Mouse (Mus musculus) testis, adult 2 months (tissue): ENCODE data around the gene Ank3. TPM values are rescaled to one million over a fixed set of nuclear protein-coding genes. Genes with fewer than 3 reads are reported as not detected.

ENCODE experiments used
- H3K27ac ChIP-seq: fragments of 200-500 bp; 2 replicates; pipeline ENCODE4 v1.5.1; 2012; ENCODE audit warnings: low read depth, low read length; ENCODE audit not compliant: control insufficient read depth, insufficient read depth
- H3K27me3 ChIP-seq: fragments of 200-500 bp; 2 replicates; pipeline ENCODE4 v1.6.1; 2012; ENCODE audit warnings: mild to moderate bottlenecking, low read length, moderate library complexity; ENCODE audit not compliant: control insufficient read depth, insufficient read depth
- H3K36me3 ChIP-seq: fragments of 200-500 bp; 2 replicates; pipeline ENCODE4 v1.6.1; 2012; ENCODE audit warnings: mild to moderate bottlenecking, low read length; ENCODE audit not compliant: control insufficient read depth, insufficient read depth
- H3K4me1 ChIP-seq: fragments of 200-500 bp; 2 replicates; pipeline ENCODE4 v1.6.1; 2012; ENCODE audit warnings: low read length; ENCODE audit not compliant: control insufficient read depth, insufficient read depth
- H3K4me3 ChIP-seq: fragments of 200-500 bp; 2 replicates; pipeline ENCODE4 v1.5.1; 2012; ENCODE audit warnings: low read depth, mild to moderate bottlenecking, low read length, moderate library complexity, mixed read lengths; ENCODE audit not compliant: control insufficient read depth
- CTCF ChIP-seq: fragments of 200-500 bp; IDR thresholded peaks from 2 replicates; pipeline ENCODE4 v1.5.1; 2012; ENCODE audit warnings: low read depth, mild to moderate bottlenecking, inconsistent platforms, low read length, moderate library complexity; ENCODE audit not compliant: control insufficient read depth, insufficient read depth, insufficient replicate concordance
- POLR2A ChIP-seq: fragments of 200-500 bp; IDR thresholded peaks from 2 replicates; pipeline ENCODE4 v1.6.1; 2012; ENCODE audit warnings: low read depth, mild to moderate bottlenecking, inconsistent platforms, low read length, moderate library complexity; ENCODE audit not compliant: control insufficient read depth
- polyA plus RNA-seq: library from polyadenylated mRNA; depleted of rRNA; stranded (reverse); fragments of >200 nt; gene quantifications from 2 replicates; pipeline ENCODE4 v1.2.3, GENCODE M21; 2012

Ank3 gene
- polyA plus RNA-seq, 1 experiment = 3.4 TPM

- TF ChIP-seq POLR2A = no peak
- TF ChIP-seq CTCF = no peak
- Histone ChIP-seq H3K4me3 (no peak overlapping the region), H3K27ac (no peak overlapping the region), H3K36me3 (no peaks in the 10 kb centered on the region), H3K4me1 (no peaks in the 10 kb centered on the region), H3K27me3 (no peaks in the 10 kb centered on the region)
Observed at GRCm38 (mm10) chr10:69858897-69859605, 460.5 kb downstream of the Ank3 start.

DNA sequence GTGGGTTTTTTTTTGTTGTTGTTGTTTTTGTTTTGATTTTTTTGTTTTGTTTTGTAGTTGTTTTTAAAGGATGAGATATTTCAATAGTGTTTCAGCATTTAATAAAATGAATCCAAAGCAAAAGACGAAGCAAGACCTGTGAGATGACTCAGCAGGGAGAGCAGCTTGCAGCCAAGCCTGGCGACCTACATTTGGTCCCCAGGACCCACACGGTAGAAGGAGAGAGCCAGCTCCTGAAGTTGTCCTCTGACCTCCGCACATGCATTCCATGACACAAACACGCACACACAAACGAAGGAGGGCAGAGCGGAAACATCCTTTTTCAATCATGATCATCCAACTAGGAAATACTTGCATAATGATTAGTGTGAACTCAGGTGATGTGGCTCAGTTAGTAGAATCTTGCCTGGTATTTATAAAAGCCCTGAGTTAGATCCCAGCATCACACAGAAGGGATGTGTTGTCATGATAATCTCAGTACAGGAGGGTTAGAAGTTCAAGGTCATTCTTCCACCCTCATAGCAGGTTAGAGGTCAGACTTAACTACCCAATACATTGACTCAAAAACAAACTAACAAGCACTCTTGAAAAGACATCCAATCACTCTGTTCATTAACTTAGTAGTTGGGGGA, 461.4 kb downstream of the Ank3 start:
- Histone ChIP-seq H3K27me3 (no peaks in the 10 kb centered on the region), H3K36me3 (no peaks in the 10 kb centered on the region), H3K27ac (no peak overlapping the region), H3K4me1 (no peaks in the 10 kb centered on the region), H3K4me3 (no peak overlapping the region)
- TF ChIP-seq CTCF (no peak), POLR2A (no peak)

DNA sequence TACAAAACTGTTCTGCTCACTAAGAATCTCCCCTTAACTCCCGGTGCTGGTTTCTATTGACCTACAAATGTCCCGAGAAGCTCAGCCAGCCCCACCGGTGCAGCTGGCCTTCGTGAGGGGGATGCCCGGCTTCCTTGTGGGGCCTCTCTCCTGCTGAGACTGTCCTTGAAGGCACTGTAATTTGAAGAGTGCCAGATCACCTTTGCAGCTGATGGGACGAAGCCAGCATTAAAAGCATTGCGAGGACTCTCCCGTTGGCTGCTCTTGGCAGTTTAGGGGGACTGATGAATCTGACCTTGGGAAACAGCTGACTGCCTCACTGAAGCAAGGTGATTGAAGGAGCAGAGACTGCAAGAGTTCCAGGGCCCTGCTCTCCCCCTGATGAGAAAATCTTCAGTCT, 464.3 kb downstream of the Ank3 start:
- TF ChIP-seq POLR2A = no peak
- no peak for TF ChIP-seq CTCF
- no peak overlapping the region for H3K27ac ChIP-seq
- no peaks in the 10 kb centered on the region for H3K27me3 ChIP-seq
- H3K4me3 ChIP-seq = no peak overlapping the region
- no peaks in the 10 kb centered on the region for H3K36me3 ChIP-seq
- H3K4me1 ChIP-seq = no peaks in the 10 kb centered on the region

- Histone ChIP-seq H3K36me3 (no peaks in the 10 kb centered on the region), H3K4me1 (no peaks in the 10 kb centered on the region), H3K27ac (no peak overlapping the region), H3K27me3 (no peaks in the 10 kb centered on the region), H3K4me3 (no peak overlapping the region)
- TF ChIP-seq POLR2A (no peak), CTCF (no peak)
Observed at GRCm38 (mm10) chr10:69870348-69870747, 471.8 kb downstream of the Ank3 start.

GRCm38 (mm10) chr10:69870947-69871346, 472.4 kb downstream of the Ank3 start:
- Histone ChIP-seq H3K4me3 (no peak overlapping the region), H3K27me3 (no peaks in the 10 kb centered on the region), H3K27ac (0 out of 2 replicates have a peak overlapping the region, but pooled peaks have one; percentile 0), H3K4me1 (no peaks in the 10 kb centered on the region), H3K36me3 (no peaks in the 10 kb centered on the region)
- TF ChIP-seq CTCF (no peak), POLR2A (no peak)

DNA sequence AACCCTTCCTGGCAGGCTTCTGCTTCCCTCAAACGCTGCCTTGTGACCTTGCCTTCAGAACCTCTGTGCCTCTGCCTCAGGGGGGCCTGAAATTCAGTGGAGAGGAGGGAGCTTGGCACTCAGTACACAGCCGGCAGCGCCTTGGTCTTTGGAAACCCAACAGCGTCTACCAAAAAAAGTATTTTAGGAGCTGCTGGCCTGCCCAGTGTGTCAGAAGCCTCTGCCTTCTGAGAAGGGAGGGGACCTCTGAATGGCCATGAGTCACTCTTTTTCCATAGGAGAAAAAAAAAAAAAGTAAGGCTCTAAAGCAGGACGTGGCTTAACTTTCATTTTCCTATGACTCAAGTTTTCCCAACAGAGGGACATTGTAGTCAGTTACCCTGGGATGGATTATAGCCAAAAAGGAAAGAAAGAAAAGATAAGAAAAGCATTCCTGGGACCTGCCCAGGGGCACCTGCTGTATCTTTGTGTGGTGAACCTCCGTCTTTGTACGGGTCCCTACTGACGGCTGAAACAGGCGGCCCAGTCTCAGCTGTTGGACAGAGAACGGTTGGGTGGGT, 473.7 kb downstream of the Ank3 start:
- TF ChIP-seq CTCF (no peak), POLR2A (no peak)
- Histone ChIP-seq H3K36me3 (no peaks in the 10 kb centered on the region), H3K27ac (peak overlapping the region; percentile 10), H3K27me3 (no peaks in the 10 kb centered on the region), H3K4me3 (no peak overlapping the region), H3K4me1 (no peaks in the 10 kb centered on the region)

GRCm38 (mm10) chr10:69872892-69873291, 474.3 kb downstream of the Ank3 start:
- TF ChIP-seq POLR2A (no peak), CTCF (no peak)
- H3K27me3 ChIP-seq = no peaks in the 10 kb centered on the region
- no peak overlapping the region for H3K4me3 ChIP-seq
- no peaks in the 10 kb centered on the region for H3K4me1 ChIP-seq
- H3K36me3 ChIP-seq = no peaks in the 10 kb centered on the region
- no peak overlapping the region for H3K27ac ChIP-seq
